Mouse (Mus musculus) gastrocnemius, adult 8-10 months (tissue): ENCODE results near the gene Man1c1. TPM values are rescaled to one million over a fixed set of nuclear protein-coding genes. Genes with fewer than 3 reads are reported as not detected.
A peak's percentile ranks its signal among the peaks of the same experiment; 100 is the strongest.

ENCODE experiments used
- DNase-seq, 2 experiments: peaks; one replicate each; pipeline ENCODE4 v3.0.0; 2022; ENCODE audit warnings: low spot score in 2 of 2
- total RNA-seq, 4 experiments: library from RNA; stranded (reverse); gene quantifications; 2 replicates each; pipeline ENCODE4 v1.2.4; 2022

The Man1c1 gene
- total RNA-seq, 4 experiments from 2014 or later, result 1.8 to 2.7 (median 2.1) TPM

DNA sequence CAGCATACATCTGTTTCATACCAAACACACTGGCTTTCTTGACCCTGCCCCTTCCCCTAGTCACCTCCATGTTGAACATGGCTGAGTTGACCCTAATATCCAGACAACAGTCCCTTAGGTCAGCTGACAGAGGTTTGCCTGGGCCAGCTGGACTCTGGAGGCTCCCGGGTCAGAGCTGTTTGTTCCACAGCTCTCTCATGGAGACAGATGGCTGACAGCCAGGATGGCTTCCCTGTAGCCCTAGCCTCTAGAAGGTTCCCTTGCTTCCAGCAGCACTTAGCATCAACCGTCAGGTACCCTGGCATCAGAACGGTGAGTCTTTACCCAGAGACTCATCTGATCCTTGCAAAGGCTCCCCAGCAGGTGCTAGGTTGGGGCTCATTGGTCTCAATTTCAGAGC lies 93.5 kb downstream of the Man1c1 start:
- no peak for DNase-seq

DNA sequence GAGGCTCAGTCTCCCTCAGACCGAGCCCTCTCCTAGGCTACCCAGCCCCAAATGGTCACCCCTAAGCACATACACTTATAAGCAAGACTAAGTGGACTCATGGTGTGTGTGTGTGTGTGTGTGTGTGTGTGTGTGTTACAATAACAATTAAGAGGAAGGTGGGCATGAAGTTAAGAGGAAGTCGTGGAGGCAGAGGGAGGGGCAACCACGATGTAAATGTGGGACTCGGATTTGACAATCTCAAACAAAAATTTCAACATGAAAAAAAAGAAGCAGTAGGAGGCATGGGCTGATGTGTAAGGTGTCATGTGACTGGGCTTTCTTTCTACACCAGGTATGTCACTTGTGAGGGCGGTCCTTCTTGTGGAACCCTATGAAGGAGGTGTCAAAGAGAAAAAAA lies 96.4 kb downstream of the Man1c1 start:
- no peak for DNase-seq

DNA sequence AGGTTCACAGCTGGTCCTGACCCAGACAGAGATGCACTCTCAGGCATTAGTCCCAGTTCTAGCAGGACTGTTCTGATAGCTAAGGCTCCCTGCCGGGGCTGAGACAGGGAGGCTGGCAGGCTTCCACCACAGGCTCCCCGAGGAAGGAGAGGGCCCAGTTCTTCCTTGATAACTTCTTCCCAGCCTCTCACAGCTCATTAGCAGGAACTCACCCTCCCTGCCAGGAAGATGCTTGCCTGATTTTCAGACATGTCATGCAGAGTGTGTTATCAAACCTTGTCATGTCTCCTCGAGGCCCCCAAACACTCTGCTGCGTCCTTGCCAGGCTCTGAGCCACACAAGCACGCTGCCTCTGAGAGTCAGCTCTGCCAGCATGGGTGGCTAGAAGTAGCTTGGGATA lies 98.0 kb downstream of the Man1c1 start:
- DNase-seq, result peak in 1 of 2 experiments; percentile 37

DNA sequence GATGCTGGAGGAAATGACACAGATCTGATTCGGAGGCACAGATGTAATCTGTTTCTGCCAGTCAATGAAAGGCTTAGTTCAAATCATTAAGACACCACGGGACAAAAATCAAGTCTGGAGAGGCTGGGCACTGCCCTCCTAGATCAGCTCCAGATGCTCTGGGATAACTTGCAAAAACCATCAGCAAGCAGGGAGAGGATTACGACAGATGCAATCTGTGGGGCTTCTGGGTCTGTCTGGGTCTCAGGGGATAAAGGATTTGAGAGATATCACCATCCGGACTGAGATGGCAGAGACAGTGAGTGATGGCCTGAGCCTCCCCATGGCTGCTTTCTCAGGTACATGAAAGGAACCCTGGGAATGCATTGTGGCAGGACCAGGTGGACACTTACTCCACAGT lies 99.6 kb downstream of the Man1c1 start:
- no peak for DNase-seq

DNA sequence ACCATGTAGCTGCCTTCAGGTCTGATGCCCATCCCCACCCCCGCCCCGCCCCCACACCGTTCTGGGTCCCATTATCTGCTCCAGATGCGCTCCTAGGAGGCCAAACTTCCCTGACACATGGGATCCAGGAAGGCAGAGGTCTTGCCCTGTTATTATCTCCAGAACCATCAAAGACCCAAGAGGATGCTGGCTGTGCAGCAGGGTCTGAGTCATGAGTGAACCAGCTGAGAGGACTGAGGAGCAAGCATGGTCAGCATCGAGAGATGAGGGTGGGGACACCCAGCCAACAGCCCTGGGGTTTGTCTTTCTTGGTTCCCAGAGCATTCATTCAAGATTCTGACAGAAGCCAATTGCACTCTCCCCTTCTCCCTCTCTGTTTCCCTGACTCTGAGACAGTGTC lies 100.5 kb downstream of the Man1c1 start:
- DNase-seq, result no peak

DNA sequence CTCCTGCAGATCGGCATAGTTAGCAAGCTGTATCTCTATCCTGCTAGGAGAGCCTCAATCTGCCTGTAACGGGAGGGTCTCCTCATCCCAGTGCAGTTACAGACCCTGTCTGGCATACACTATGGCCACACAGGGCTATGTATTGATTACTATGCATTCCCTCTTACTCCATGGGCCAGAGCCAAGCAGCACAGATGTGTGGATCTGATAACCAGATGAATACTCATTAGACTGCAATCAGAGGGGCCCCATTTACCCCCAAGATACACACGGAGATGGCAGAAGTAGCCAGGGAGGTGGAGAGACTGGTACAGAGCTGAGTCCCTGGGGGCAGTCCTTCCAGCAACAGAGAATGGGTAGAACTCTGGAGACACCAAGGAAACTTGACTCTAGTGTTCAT lies 101.5 kb downstream of the Man1c1 start:
- DNase-seq, result no peak

DNA sequence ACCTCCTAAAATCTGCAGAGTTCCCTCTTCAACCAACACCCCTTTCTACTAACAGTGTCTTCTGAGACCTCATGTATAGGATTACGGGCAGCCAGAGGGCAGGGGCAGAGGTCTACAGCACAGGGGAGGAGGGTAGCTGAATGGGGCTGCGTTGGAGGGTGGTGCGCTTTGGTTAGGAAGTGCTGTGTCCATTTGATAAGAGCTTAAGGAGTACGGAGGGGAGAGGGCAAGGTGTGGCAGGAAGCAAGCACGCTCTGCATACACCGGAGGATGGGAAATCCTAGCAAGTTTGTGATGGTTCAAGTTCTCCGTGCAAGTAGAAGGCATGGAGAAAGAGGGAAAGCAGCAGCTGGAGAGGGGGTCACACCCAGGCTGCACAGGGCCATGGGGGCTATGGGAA lies 102.1 kb downstream of the Man1c1 start:
- no peak for DNase-seq

DNA sequence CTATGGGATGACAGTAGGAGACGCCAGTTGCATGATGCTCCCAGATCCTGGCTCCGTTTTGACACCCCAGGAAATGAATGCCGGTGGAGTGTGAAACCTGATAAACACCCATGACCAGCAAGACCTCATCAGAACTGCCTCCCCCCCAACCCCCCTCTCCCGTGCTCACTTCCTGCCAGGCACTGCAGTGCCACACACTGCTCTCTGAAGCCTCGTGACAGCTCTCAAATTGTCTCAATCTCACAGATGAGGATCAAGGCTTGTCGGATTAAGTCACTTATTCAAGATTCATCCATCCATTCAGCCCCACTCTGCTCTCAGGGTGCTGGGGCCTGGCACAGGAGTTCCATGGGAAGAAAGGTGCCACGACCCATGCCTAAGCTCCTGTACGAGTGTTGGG lies 102.7 kb downstream of the Man1c1 start:
- DNase-seq, result no peak

DNA sequence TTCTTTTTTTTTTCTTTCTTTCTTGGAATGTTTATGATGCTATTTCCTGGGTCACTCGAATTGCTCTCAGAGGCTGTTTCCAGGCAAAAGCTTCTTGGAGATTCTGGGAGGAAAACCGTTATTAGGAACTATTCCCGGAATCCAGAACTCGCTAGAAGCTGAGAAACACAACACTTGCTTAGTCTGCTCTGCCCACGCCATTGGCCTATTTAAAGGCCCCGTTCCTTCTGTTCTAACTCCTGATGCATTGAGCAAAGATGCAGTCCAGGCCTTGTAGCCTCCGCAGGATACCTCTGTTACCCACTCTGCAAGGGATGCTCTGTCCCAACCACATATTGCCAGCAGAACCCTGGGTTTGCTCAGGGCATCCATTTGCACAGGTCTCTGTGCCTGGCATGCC lies 103.3 kb downstream of the Man1c1 start:
- no peak for DNase-seq

DNA sequence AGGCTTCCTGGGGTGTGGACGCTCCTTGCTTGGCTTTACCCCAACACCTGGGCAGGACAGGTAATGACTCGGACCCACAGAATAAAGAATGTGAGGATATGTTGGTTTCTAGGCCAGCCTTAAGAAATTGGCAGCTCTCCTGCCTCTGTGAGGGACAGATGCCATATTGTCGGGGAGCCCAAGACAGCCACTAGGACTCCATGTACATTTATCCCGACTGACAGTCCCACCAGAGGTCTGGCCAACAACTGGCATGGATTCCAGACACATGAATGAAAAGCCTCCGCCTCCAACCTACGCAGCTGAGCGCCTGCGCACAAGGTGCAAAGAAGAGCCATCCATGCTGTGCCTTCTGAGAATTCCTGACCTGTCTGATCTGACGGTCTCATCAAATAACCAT lies 104.0 kb downstream of the Man1c1 start:
- DNase-seq, result no peak

DNA sequence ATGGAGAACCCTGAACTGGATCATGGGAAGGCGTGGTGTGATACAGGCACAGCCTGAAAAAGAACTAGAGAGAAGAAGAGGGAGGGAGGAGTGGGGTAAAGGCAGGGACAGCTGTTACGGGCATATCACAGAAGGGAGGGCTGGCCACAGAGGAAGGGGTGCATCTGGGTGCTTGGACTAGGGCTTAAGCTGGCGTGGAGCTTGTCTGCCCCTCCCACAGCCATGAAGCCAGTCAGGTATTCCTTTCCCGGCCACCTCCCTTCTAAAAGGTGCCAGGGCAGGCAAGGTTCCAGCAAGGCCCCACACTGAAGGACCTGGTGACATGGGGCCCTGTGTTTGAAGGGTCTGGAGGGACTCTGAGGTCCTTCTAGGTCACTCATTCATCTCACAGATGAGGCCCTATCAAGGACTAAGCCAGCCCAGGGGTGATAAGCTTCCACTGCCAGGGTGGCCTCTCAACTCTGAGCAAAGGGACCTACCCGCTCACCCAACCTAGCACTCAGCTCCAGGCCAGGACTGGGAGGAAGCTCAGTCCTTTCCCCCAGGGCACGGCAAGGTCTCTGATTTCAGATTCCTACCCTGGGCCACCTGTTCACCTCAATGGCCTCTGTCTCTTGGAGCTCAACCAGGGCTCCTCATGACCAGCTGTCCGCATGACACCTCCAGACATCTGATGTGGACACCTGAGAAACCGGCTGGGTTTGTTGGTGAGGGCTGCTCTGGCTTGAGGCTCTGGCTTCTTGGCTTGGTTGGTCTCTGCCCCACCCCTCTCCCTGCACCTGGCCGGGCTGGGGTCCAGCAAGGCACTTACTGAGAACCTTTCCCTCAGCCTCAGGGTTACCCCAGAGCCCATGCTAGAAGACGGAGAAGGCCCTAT lies 107.0 kb downstream of the Man1c1 start:
- peak; percentile 76 to 84 for DNase-seq

DNA sequence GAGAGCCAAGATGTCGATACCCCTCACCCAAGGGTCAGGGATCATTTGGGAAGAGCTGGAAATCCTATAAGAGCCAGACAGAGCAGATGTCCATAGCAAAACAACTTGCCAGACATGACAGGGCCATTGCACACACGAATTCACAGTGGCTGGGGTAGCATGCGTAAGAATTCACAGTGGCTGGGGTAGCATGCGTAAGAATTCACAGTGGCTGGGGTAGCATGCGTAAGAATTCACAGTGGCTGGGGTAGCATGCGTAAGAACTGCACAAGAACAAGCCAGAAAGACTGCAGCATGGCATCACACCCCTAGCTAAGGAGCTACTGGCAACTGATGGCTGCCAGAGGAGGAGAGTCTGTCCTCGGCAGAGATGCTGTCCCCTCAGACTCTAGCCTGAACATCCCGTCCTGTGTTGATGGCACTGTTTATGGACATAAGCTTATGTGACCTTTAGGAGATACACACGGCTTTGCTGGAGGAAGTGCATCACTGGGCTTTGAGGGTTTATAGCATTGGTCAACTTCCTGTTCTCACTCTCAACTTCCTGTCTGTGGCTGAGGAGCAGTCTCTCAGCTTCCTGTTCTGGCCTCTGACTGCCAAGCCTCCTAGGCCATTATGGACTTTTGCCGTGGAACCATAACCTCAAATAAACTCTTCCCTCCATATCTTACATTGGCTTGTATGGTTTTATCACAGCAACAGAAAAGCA lies 109.2 kb downstream of the Man1c1 start:
- DNase-seq, result no peak

DNA sequence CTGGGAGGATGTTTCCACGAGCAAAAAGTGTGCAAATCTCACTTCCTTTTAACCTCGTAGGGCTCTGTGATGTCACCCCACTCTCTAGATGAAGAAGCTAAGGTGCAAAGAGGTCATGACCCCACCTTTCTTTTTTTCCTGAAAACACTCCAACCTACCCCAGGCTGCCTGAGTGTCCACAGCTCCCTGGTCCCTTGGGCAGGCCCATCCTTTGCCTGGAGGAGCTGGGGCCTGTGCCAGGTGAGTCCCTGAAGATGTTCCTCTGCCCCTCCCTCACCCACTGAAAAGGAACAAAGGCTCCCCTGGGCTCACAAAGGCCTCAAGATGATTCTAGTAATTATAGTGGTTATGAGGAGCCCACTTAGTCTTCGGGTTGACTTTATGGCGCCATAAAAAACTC lies 111.6 kb downstream of the Man1c1 start:
- no peak for DNase-seq

DNA sequence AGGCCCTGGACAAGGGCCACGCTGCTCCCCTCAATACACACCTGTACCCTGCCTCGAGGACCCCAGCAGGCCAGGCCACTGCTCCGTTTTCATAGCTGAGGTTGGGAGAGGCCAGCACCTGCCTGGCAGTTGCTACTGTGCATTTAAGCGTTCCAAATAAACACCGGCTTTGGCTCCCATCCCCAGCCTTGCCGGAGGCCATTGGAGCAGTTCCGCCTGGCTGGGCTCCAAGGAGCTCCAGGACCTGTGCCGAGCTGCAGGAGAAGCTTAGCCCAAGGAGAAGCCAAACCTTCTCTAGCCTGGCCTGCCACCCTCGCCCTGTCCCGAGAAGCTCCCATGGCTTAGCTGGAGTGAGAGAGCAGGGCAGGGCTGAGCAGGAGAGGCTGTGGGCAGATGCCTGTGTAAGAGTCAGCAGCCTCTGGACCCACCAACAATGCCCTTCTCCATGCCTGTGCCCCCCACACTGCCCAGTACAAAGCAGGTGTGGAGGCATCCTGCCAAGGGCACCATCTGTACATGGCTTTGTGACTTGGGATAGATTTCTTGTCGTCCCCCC lies 112.5 kb downstream of the Man1c1 start:
- DNase-seq, result peak; percentile 80 to 92

DNA sequence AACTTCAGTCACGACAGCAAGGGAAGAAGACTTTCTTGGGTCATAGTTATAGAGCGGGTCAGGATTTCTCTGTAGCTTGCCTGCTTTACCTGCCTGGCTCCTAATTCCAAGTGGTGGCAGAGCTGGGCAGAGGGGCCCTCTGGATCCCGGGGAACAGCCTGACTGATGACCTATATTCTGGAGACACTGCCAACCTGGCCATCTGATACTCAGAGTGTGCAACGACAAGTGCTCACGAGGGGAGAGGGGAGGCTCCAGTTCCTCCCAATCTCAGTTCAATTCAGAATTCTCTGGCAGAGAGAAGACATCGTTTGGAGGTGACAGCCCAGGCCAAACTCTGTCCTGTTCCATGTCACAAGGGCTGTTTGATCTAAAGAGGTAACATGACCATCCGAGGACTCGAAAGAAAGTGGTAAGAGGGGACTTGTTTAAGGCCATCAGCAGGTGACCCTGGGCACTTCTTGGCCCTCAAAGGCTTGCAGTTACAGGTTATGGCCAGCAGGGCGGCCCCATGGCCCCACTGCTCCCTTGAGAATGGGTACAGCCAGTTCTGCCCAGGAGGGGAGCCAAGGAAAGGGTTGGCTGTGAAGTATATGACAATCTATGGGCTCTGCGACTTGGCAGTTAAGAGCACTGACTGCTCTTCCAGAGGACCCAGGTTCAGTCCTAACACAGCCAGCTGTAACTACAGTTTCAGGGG lies 113.7 kb downstream of the Man1c1 start:
- peak; percentile 37 to 60 for DNase-seq

DNA sequence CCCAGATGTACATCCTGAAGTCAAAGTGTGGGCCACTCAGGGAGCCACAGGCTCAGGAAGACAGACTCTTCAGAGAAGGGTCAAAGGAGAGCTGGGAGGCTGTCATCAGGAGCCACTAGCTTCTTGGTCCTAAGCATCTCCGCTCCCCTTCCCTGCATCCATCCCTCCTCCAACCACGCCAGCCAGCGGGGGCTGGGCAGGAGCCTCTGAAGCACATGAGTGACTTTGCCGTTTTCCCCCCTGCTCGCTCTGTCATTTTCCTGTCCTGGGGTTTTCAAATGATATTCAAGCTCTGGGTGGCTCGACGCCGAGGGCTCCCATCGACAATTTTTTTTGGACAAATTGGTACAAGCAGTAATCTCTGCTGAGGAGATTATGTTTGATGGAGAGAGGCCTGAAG lies 114.3 kb downstream of the Man1c1 start:
- no peak for DNase-seq

DNA sequence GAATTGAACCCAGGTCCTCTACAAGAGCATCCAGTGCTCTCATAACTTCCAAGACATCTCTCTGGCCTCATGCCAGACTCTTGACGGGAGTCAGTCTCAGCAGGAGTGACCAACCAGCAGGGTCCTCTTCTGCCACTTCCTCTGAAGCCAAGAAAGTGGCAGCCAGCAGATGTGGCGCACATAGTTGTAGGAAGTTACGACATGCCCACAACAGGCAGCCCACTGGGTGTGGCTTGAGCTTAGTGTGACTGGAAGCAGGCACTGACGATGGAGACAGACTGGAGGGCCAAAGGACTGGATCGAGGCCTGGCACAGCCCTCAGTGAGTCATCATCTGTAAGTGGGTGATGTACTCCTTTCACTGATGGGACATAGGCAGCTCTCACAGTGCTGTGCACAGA lies 115.1 kb downstream of the Man1c1 start:
- no peak for DNase-seq

DNA sequence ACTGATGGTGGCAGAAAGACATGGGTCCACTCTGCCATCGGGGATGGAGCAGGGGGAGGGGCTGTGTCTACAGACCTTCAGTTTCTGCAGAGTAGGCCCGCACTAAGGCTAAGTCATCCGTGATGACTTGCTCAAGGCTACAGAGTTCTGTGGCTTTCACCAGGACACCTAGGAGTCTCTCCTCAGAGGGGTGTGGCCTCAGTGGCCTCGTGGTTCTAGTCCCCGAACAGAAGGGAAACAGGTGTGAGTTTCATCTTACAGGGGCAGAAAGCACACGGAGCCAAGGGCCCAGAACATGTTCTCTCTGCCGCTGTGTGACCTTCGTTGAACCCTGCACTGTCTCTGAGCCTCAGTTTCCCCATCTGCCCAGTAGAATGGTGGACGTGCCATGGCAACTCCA lies 115.8 kb downstream of the Man1c1 start:
- no peak for DNase-seq

DNA sequence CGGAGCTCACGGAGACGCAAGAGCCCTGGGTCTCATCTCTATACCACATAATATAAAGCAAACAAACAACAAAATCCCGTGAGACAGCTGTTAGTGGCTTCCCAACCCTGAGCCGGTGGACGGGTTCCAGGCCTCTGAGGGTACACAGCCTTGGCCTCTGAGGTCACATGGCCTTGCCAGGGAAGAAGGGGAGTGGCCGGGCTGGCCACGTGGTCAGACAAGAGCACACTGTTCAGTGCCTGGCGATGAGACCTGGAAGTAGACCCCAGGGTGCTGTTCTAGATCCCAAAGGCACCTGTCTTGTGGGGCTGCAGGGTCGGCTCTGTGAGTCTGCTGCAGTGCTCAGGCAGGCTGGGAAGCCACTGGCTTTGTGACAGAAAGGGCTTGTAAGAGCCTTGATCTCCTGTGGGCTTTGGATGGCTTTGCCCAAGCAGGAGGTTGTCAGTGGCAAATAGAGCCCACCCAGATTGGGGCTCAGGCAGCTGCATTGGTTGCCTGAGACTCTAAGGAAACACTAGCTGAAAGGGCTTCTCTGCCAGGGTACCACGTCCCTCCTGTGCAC lies 116.4 kb downstream of the Man1c1 start:
- no peak for DNase-seq

DNA sequence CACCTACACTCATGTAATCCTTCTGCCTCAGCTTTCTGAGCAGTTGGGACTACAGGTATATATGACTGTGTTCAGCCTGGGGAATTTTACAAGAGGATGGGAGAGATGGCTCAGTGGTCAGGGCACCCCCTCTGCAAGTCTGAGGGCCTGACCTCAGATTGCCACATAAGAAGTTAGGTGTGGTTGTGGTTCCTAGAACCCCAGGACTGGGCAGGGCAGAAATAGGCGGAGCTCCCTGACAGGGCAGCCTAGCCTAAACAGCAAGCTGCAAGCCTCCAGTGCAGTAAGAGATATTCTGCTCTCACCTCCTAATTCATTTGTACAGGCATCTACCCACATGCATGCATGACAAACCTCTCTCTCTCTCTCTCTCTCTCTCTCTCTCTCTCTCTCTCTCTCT lies 117.5 kb downstream of the Man1c1 start:
- no peak for DNase-seq

DNA sequence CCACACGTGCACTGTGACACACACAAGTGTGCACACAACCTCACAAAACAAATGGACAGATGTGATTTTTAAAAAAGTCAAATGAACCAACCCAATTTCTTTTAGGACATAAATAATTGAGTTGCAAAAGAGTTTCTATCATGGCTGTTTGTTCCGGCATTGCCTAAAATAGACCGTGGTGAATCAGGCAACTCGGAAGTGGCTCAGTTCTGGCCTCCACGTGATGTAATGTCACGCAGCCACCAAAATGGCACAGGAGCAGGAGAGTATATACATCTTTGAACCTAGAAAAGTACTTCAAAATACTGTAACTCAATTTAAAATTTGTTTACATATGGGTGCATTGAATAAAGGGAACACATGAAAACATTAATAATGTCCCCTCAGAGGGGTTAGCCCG lies 118.0 kb downstream of the Man1c1 start:
- no peak for DNase-seq

DNA sequence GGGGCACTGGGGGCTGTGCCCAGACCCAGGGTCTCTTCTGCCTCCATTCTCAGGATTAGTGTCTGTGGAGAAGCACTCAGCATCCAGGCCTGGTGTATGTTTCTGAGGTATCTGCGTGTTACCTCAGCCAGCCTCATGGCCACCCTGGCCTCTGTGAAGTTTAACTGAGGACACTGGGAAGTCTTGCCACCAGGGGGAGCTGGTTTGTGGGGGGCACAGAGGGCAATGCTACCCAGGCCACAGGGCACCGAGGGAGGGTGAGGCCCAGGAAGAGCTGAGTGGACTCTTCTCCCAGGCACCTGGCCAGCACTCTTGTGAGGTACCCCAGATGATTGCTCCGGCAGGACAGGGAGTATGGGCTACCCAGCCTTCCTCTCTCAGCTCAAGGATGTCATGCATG lies 120.6 kb downstream of the Man1c1 start:
- DNase-seq, result no peak
